Mouse (Mus musculus) lung, embryonic 14.5 days (tissue): ENCODE results near the gene Xlr5b. TPM values are rescaled to one million over a fixed set of nuclear protein-coding genes. Genes with fewer than 3 reads are reported as not detected.
"Not testable (repeated sequence)": the region's sequence is repeated elsewhere in the genome, so short reads cannot be mapped to it uniquely, and the experiment has no call there.

Experiments used
- ATAC-seq: fragments of 200-750 bp; cut with Nextera tagmentation; 2 replicates; pipeline ENCODE4 v1.8.0; 2017; ENCODE audit warnings: mild to moderate bottlenecking, moderate TSS enrichment, moderate library complexity; ENCODE audit not compliant: insufficient read depth
- DNase-seq: peaks from one replicate; pipeline ENCODE4 v3.0.0-alpha.2; 2015
- H3K27ac ChIP-seq: fragments of 300-500 bp; sonication (generic); 2 replicates; pipeline ENCODE4 v1.5.1; 2014; ENCODE audit warnings: low read depth, mild to moderate bottlenecking, moderate library complexity
- H3K27me3 ChIP-seq: fragments of 300-500 bp; sonication (generic); 2 replicates; pipeline ENCODE4 v1.6.1; 2014; ENCODE audit warnings: low read length, control low read depth; ENCODE audit not compliant: insufficient read depth
- H3K36me3 ChIP-seq: fragments of 300-500 bp; sonication (generic); 2 replicates; pipeline ENCODE4 v1.6.1; 2014; ENCODE audit warnings: control low read depth; ENCODE audit not compliant: insufficient read depth
- H3K4me1 ChIP-seq: fragments of 300-500 bp; sonication (generic); 2 replicates; pipeline ENCODE4 v1.6.1; 2014; ENCODE audit warnings: antibody characterized with exemption, control low read depth; ENCODE audit not compliant: insufficient read depth
- H3K4me2 ChIP-seq: fragments of 300-500 bp; sonication (generic); 2 replicates; pipeline ENCODE4 v1.6.1; 2014; ENCODE audit warnings: mild to moderate bottlenecking
- H3K4me3 ChIP-seq: fragments of 300-500 bp; sonication (generic); 2 replicates; pipeline ENCODE4 v1.5.1; 2014; ENCODE audit warnings: low read depth, low read length
- H3K9ac ChIP-seq: fragments of 300-500 bp; sonication (generic); 2 replicates; pipeline ENCODE4 v1.6.1; 2014
- H3K9me3 ChIP-seq: fragments of 300-500 bp; sonication (generic); 2 replicates; pipeline ENCODE4 v1.6.1; 2016; ENCODE audit warnings: low read depth, low read length, control low read depth
- WGBS: fragments of 180-500 bp; shearing (Covaris S2); extraction: QIAGEN DNeasy Blood & Tissue Kit; methylation state at CpG from one replicate; pipeline ENCODE4 v1.1.7; 2014; 5-methylcytosine and 5-hydroxymethylcytosine counted together
- polyA plus RNA-seq: library from polyadenylated mRNA; unstranded; fragments of >200 nt; fragmentation: Nextera tagmentation; extraction: Ambion mirVana; gene quantifications from 2 replicates; pipeline ENCODE4 v1.2.1, GENCODE M21; 2014

Xlr5b gene
- not detected in 2 replicates for polyA plus RNA-seq

- H3K27me3 ChIP-seq, H3K4me1 ChIP-seq, H3K9me3 ChIP-seq, H3K9ac ChIP-seq, ATAC-seq, H3K4me3 ChIP-seq, H3K36me3 ChIP-seq, DNase-seq, H3K4me2 ChIP-seq, H3K27ac ChIP-seq: not testable (repeated sequence)
- whole genome bisulfite sequencing = no CpG with 5 or more reads among the region's 20 CpGs
Measured at GRCm38 (mm10) chrX:73148496-73148895, at the start of gene Xlr5b. Gene Xlr5b (plus strand): TSS chrX:73148796.

- not testable (repeated sequence) for H3K9ac ChIP-seq, H3K9me3 ChIP-seq, H3K4me3 ChIP-seq, H3K27ac ChIP-seq, ATAC-seq, DNase-seq, H3K27me3 ChIP-seq, H3K4me1 ChIP-seq, H3K4me2 ChIP-seq, H3K36me3 ChIP-seq
- WGBS = no CpG with 5 or more reads among the region's 7 CpGs
Measured at GRCm38 (mm10) chrX:73116747-73117146, 31.8 kb upstream of the Xlr5b start, which contains the start of gene Gm14685. Gene Gm14685 (plus strand): TSS chrX:73117047.

- H3K27ac ChIP-seq, H3K4me2 ChIP-seq, H3K27me3 ChIP-seq, H3K9ac ChIP-seq, H3K4me1 ChIP-seq, H3K36me3 ChIP-seq, H3K4me3 ChIP-seq, DNase-seq, H3K9me3 ChIP-seq: not testable (repeated sequence)
- WGBS = no CpG with 5 or more reads among the region's 12 CpGs
- ATAC-seq = peak; percentile 31; the same call in 1 of the 2 replicates
Measured at GRCm38 (mm10) chrX:73122859-73123829, 25.5 kb upstream of the Xlr5b start.

- H3K4me2 ChIP-seq, H3K27me3 ChIP-seq, DNase-seq, H3K9me3 ChIP-seq, H3K4me1 ChIP-seq, H3K9ac ChIP-seq, H3K27ac ChIP-seq, H3K4me3 ChIP-seq, H3K36me3 ChIP-seq: not testable (repeated sequence)
- no CpG with 5 or more reads among the region's 7 CpGs for WGBS
- peak; percentile 68 for ATAC-seq
Measured at GRCm38 (mm10) chrX:73143218-73143618, 5.4 kb upstream of the Xlr5b start.

GRCm38 (mm10) chrX:73149350-73149749, 754 bp downstream of the Xlr5b start, which contains the start of gene DXBay18:
Gene DXBay18 (minus strand): TSS chrX:73149450.
- ATAC-seq, H3K9me3 ChIP-seq, H3K36me3 ChIP-seq, DNase-seq, H3K4me3 ChIP-seq, H3K27ac ChIP-seq, H3K27me3 ChIP-seq, H3K4me1 ChIP-seq, H3K4me2 ChIP-seq, H3K9ac ChIP-seq: not testable (repeated sequence)
- no CpG with 5 or more reads among the region's 7 CpGs for WGBS

GRCm38 (mm10) chrX:73176889-73177288, 28.3 kb downstream of the Xlr5b start, which contains the start of gene Spin2d:
Gene Spin2d (minus strand): TSS chrX:73176989.
- not testable (repeated sequence) for H3K27me3 ChIP-seq, H3K27ac ChIP-seq, H3K4me2 ChIP-seq, H3K4me1 ChIP-seq, H3K4me3 ChIP-seq, ATAC-seq, H3K9ac ChIP-seq, H3K9me3 ChIP-seq, H3K36me3 ChIP-seq, DNase-seq
- WGBS = 76% methylated on average over 6 of the region's 15 CpGs

- not testable (repeated sequence) for H3K4me3 ChIP-seq, H3K27me3 ChIP-seq, H3K4me2 ChIP-seq, H3K36me3 ChIP-seq, H3K27ac ChIP-seq, H3K4me1 ChIP-seq, H3K9me3 ChIP-seq, H3K9ac ChIP-seq
- ATAC-seq (peak; percentile 54; the same call in 1 of the 2 replicates), DNase-seq (peak; percentile 1)
- WGBS = 67% methylated on average over 12 of the region's 12 CpGs
Measured at GRCm38 (mm10) chrX:73191934-73192333, 43.3 kb downstream of the Xlr5b start, which contains the start of gene Xlr3b. Gene Xlr3b (plus strand): TSS chrX:73192207.

Other genes with a start within 250 kb of the Xlr5b start
- gene Cetn2, start 230.4 kb upstream of the Xlr5b start, polyA plus RNA-seq = 83.1 and 86.4 TPM in 2 replicates
- gene Nsdhl, start 230.2 kb upstream of the Xlr5b start, polyA plus RNA-seq = 22.5 and 23.3 TPM in 2 replicates
- 6.5 and 8.0 TPM in 2 replicates for gene Zfp185, start 161.5 kb upstream of the Xlr5b start, polyA plus RNA-seq
- gene Pnma5, start 111.7 kb upstream of the Xlr5b start, polyA plus RNA-seq = 0.11 TPM in 1 of 2 replicates, not detected in the other
- gene Pnma3, start 84.0 kb upstream of the Xlr5b start, polyA plus RNA-seq = 0.08 and 0.13 TPM in 2 replicates
- 0.35 and 2.0 TPM in 2 replicates for gene Xlr4a, start 66.3 kb upstream of the Xlr5b start, polyA plus RNA-seq
- 3.6 and 5.6 TPM in 2 replicates for gene Xlr3a, start 51.7 kb upstream of the Xlr5b start, polyA plus RNA-seq
- 0.09 and 0.11 TPM in 2 replicates for gene Gm14685, start 31.7 kb upstream of the Xlr5b start, polyA plus RNA-seq
- gene DXBay18, start 654 bp downstream of the Xlr5b start, polyA plus RNA-seq = 0.09 TPM in 1 of 2 replicates, not detected in the other
- not detected in 2 replicates for gene Spin2d, start 28.2 kb downstream of the Xlr5b start, polyA plus RNA-seq
- gene Xlr3b, start 43.4 kb downstream of the Xlr5b start, polyA plus RNA-seq = 8.8 and 16.8 TPM in 2 replicates
- gene Xlr4b, start 65.5 kb downstream of the Xlr5b start, polyA plus RNA-seq = 4.6 TPM in 1 of 2 replicates, not detected in the other
- 9.7 and 10.9 TPM in 2 replicates for gene F8a, start 79.5 kb downstream of the Xlr5b start, polyA plus RNA-seq
- gene Xlr4c, start 94.3 kb downstream of the Xlr5b start, polyA plus RNA-seq = 0.21 TPM in 1 of 2 replicates, not detected in the other
- not detected in 2 replicates for gene Xlr3c, start 116.6 kb downstream of the Xlr5b start, polyA plus RNA-seq
- not detected in 2 replicates for gene Xlr5a, start 144.2 kb downstream of the Xlr5b start, polyA plus RNA-seq
- gene Xlr5c, start 144.2 kb downstream of the Xlr5b start, polyA plus RNA-seq = not detected in 2 replicates
- not detected in 2 replicates for gene Gm45015, start 188.0 kb downstream of the Xlr5b start, polyA plus RNA-seq
- gene Zfp275, start 193.8 kb downstream of the Xlr5b start, polyA plus RNA-seq = 18.2 and 20.7 TPM in 2 replicates
- gene Gm18336, start 249.9 kb downstream of the Xlr5b start, polyA plus RNA-seq = not detected in 2 replicates